ENCODE assay signal across 8 mouse cellular contexts in genomic region chr8:107881851-107882250, GRCm38 (mm10).
DNase-seq lines count a peak whose midpoint lies in the region; ATAC-seq and TF ChIP-seq lines count a peak whose summit lies in the region.

No protein-coding gene starts in this region.

- H3K9ac ChIP-seq in kidney, embryonic 15.5 days, result no peak overlapping the region
- no peak overlapping the region for H3K9ac ChIP-seq in kidney, postnatal 0 days (ENCODE audit: low read depth, low read length)
- H3K9ac ChIP-seq in limb, embryonic 13.5 days, result no peak overlapping the region

- peak; percentile 48; the same call in 1 of the 2 replicates for TF ChIP-seq CTCF in embryonic fibroblast, embryonic 13.5 days (IDR thresholded peaks at IDR 0.05; ENCODE audit: borderline replicate concordance, insufficient read depth, low read length)
- peak; percentile 90 for TF ChIP-seq CTCF in kidney, postnatal 0 days (IDR thresholded peaks at IDR 0.05; ENCODE audit: low read depth)

- no peak overlapping the region for H3K27ac ChIP-seq in kidney, embryonic 15.5 days
- no peak overlapping the region for H3K27ac ChIP-seq in embryonic fibroblast, embryonic 13.5 days (ENCODE audit: insufficient read depth, low read length)
- no peak overlapping the region for H3K27ac ChIP-seq in kidney, postnatal 0 days
- H3K27ac ChIP-seq in limb, embryonic 13.5 days, result 0 out of 2 replicates have a peak overlapping the region, but pooled peaks have one; percentile 10

- H3K4me1 ChIP-seq in kidney, embryonic 15.5 days, result peaks cover 7% of the 10 kb centered on the region
- no peaks in the 10 kb centered on the region for H3K4me1 ChIP-seq in embryonic fibroblast, embryonic 13.5 days (ENCODE audit: control insufficient read depth, insufficient read depth, low read length)
- no peaks in the 10 kb centered on the region for H3K4me1 ChIP-seq in kidney, postnatal 0 days (replicated peaks; ENCODE audit: insufficient read depth, low read length)
- H3K4me1 ChIP-seq in limb, embryonic 13.5 days, result peaks cover 13% of the 10 kb centered on the region

- no peak for TF ChIP-seq POLR2A in embryonic fibroblast, embryonic 13.5 days (IDR thresholded peaks at IDR 0.05; ENCODE audit: low read depth, low read length)

- peak; percentile 56 for DNase-seq in kidney, adult 18-20 months
- DNase-seq in adrenal gland, postnatal 36 days, result peak; percentile 72 to 73
- DNase-seq in kidney, postnatal 0 days (ENCODE audit: low spot score), result peak; percentile 81
- DNase-seq in ovary, postnatal 36 days (ENCODE audit: low spot score), result peak; percentile 46
- DNase-seq in yolk sac, embryonic 10.5 days (ENCODE audit: low spot score), result peak; percentile 17

- H3K4me2 ChIP-seq in kidney, embryonic 15.5 days, result no peak overlapping the region
- no peak overlapping the region for H3K4me2 ChIP-seq in kidney, postnatal 0 days (ENCODE audit: low read length)
- H3K4me2 ChIP-seq in limb, embryonic 13.5 days (replicated peaks), result no peak overlapping the region

- ATAC-seq in kidney, embryonic 15.5 days (replicated peaks; ENCODE audit: low FRiP score), result no peak
- no peak for ATAC-seq in kidney, postnatal 0 days (replicated peaks; ENCODE audit: low FRiP score, low read depth)
- no peak for ATAC-seq in limb, embryonic 13.5 days (ENCODE audit: low FRiP score, low read depth)

- H3K27me3 ChIP-seq in kidney, embryonic 15.5 days, result 0 out of 2 replicates have a peak, but pooled peaks cover 6% of the 10 kb centered on the region
- no peaks in the 10 kb centered on the region for H3K27me3 ChIP-seq in kidney, postnatal 0 days (ENCODE audit: insufficient read depth, low read length)
- H3K27me3 ChIP-seq in limb, embryonic 13.5 days, result peaks cover 4% of the 10 kb centered on the region; the same call in 1 of the 2 replicates

- H3K36me3 ChIP-seq in kidney, embryonic 15.5 days, result no peaks in the 10 kb centered on the region
- H3K36me3 ChIP-seq in kidney, postnatal 0 days (ENCODE audit: insufficient read depth, low read length), result no peaks in the 10 kb centered on the region
- H3K36me3 ChIP-seq in limb, embryonic 13.5 days, result no peaks in the 10 kb centered on the region

- WGBS in kidney, embryonic 15.5 days, result 18% methylated on average over 7 of the region's 7 CpGs
- 18% methylated on average over 7 of the region's 7 CpGs for WGBS in kidney, postnatal 0 days
- WGBS in limb, embryonic 13.5 days, result 12% methylated on average over 7 of the region's 7 CpGs

- no peaks in the 10 kb centered on the region for H3K9me3 ChIP-seq in kidney, embryonic 15.5 days (replicated peaks)
- H3K9me3 ChIP-seq in kidney, postnatal 0 days (replicated peaks; ENCODE audit: low read length), result no peaks in the 10 kb centered on the region
- H3K9me3 ChIP-seq in limb, embryonic 13.5 days, result no peaks in the 10 kb centered on the region

- no peak overlapping the region for H3K4me3 ChIP-seq in kidney, embryonic 15.5 days (replicated peaks)
- H3K4me3 ChIP-seq in embryonic fibroblast, embryonic 13.5 days (ENCODE audit: insufficient read depth, low read length), result no peak overlapping the region
- no peak overlapping the region for H3K4me3 ChIP-seq in kidney, postnatal 0 days (replicated peaks; ENCODE audit: low read depth, low read length)
- no peak overlapping the region for H3K4me3 ChIP-seq in limb, embryonic 13.5 days

Comparison
In these comparisons a context has a peak if more than half of its experiments do, and no peak if none do; other contexts are left out.
1. DNase-seq: peak in every context shown above with its lines; median percentile 81 in kidney, postnatal 0 days; 72 in adrenal gland, postnatal 36 days; 56 in kidney, adult 18-20 months; 46 in ovary, postnatal 36 days; 17 in yolk sac, embryonic 10.5 days.